12 mouse cellular contexts compared by ENCODE assay signal in genomic region chr19:7111710-7112109, GRCm38 (mm10). TPM values are rescaled to one million over a fixed set of nuclear protein-coding genes. Genes with fewer than 3 reads are reported as not detected.
"Had no signal": no experiment of that assay in that cellular context is flagged by ENCODE, and none has a peak within 500 bp of the region (broad histone marks: within the 10 kb centered on the region; RNA-seq: fewer than 3 reads in every experiment).

No protein-coding gene starts in this region.

- H3K4me2 ChIP-seq: liver, embryonic 11.5 days; liver, embryonic 15.5 days; midbrain, embryonic 15.5 days had no signal

- H3K27me3 ChIP-seq: liver, embryonic 15.5 days; midbrain, embryonic 15.5 days had no signal

- DNase-seq: kidney, postnatal 10 days; lung, adult 2 months; lung, postnatal 36 days; thymus, adult 2 months; thymus, postnatal 25 days had no signal

- ATAC-seq: inflammation-experienced regulatory T-cells, adult 6 months; midbrain, embryonic 15.5 days had no signal

- H3K9me3 ChIP-seq: liver, embryonic 15.5 days; midbrain, embryonic 15.5 days had no signal

- H3K4me3 ChIP-seq: layer of hippocampus, adult 2 months; liver, embryonic 15.5 days; midbrain, embryonic 15.5 days had no signal

- H3K9ac ChIP-seq: liver, embryonic 15.5 days; midbrain, embryonic 15.5 days had no signal

- H3K36me3 ChIP-seq: liver, embryonic 15.5 days; midbrain, embryonic 15.5 days had no signal

- H3K27ac ChIP-seq: layer of hippocampus, adult 2 months; liver, embryonic 15.5 days; midbrain, embryonic 15.5 days had no signal

RNA-seq across cellular contexts. Expression of gene Flrt1, which starts 6.2 kb away (rescaled TPM):
- total RNA-seq: megakaryocyte progenitor cell, adult 5-6 weeks had no signal

RNA-seq across cellular contexts. Expression of gene Macrod1, which starts 55.1 kb away (rescaled TPM):
- total RNA-seq: monocyte, adult 5-6 weeks had no signal
